Mouse (Mus musculus) layer of hippocampus, postnatal 25 days (tissue): ENCODE measurements around the gene Adamts17. TPM values are rescaled to one million over a fixed set of nuclear protein-coding genes. Genes with fewer than 3 reads are reported as not detected.

Source experiments
- DNase-seq, 2 experiments: peaks; one replicate each; pipeline ENCODE4 v3.0.0; 2022; ENCODE audit warnings: mixed read lengths in 2 of 2, low spot score in 1 of 2; ENCODE audit errors: extremely low spot score in 1 of 2
- total RNA-seq, 2 experiments: library from RNA; stranded (reverse); gene quantifications; 2 replicates each; pipeline ENCODE4 v1.2.3; 2021

The Adamts17 gene
- total RNA-seq, 2 experiments from 2014 or later = 20.7 to 29.2 TPM

- DNase-seq = no peak
Measured at GRCm38 (mm10) chr7:67055510-67055909, 216.0 kb downstream of the Adamts17 start.

GRCm38 (mm10) chr7:67061756-67062155 is 222.2 kb downstream of the Adamts17 start:
- peak in 1 of 2 experiments; percentile 62 for DNase-seq

- no peak for DNase-seq
Measured at GRCm38 (mm10) chr7:67062571-67062970, 223.0 kb downstream of the Adamts17 start.

GRCm38 (mm10) chr7:67064627-67065305 is 225.2 kb downstream of the Adamts17 start:
- DNase-seq = peak in 1 of 2 experiments; percentile 20

- no peak for DNase-seq
Measured at GRCm38 (mm10) chr7:67065631-67066030, 226.1 kb downstream of the Adamts17 start.

GRCm38 (mm10) chr7:67072015-67072685 is 232.6 kb downstream of the Adamts17 start:
- no peak for DNase-seq

GRCm38 (mm10) chr7:67082751-67083150 is 243.2 kb downstream of the Adamts17 start:
- no peak for DNase-seq

GRCm38 (mm10) chr7:67087759-67088158 is 248.2 kb downstream of the Adamts17 start:
- no peak for DNase-seq

- no peak for DNase-seq
Measured at GRCm38 (mm10) chr7:67097096-67097495, 257.6 kb downstream of the Adamts17 start.

GRCm38 (mm10) chr7:67101418-67101973 is 262.0 kb downstream of the Adamts17 start:
- no peak for DNase-seq

- no peak for DNase-seq
Measured at GRCm38 (mm10) chr7:67110551-67111159, 271.1 kb downstream of the Adamts17 start.

GRCm38 (mm10) chr7:67112495-67113216 is 273.1 kb downstream of the Adamts17 start:
- DNase-seq = no peak

- no peak for DNase-seq
Measured at GRCm38 (mm10) chr7:67114056-67114455, 274.5 kb downstream of the Adamts17 start.

GRCm38 (mm10) chr7:67115056-67115455 is 275.5 kb downstream of the Adamts17 start:
- no peak for DNase-seq

- DNase-seq = no peak
Measured at GRCm38 (mm10) chr7:67135140-67135539, 295.6 kb downstream of the Adamts17 start.

GRCm38 (mm10) chr7:67142347-67143015 is 302.9 kb downstream of the Adamts17 start:
- no peak for DNase-seq

GRCm38 (mm10) chr7:67145748-67146147 is 306.2 kb downstream of the Adamts17 start:
- DNase-seq = no peak

GRCm38 (mm10) chr7:67146151-67146550 is 306.6 kb downstream of the Adamts17 start:
- no peak for DNase-seq

GRCm38 (mm10) chr7:67149707-67150106 is 310.2 kb downstream of the Adamts17 start:
- no peak for DNase-seq

GRCm38 (mm10) chr7:67152626-67153025 is 313.1 kb downstream of the Adamts17 start:
- no peak for DNase-seq
